Mouse (Mus musculus) G1E-ER4 (cell line): ENCODE measurements around the gene Lsm10. TPM values are rescaled to one million over a fixed set of nuclear protein-coding genes. Genes with fewer than 3 reads are reported as not detected.

Experiments
- GATA1 ChIP-seq: IDR thresholded peaks from one replicate; pipeline ENCODE4 v1.8.0; 2012; ENCODE audit warnings: low read length, inconsistent platforms
- polyA plus RNA-seq: library from polyadenylated mRNA; stranded (reverse); fragments of >175 nt; gene quantifications from 2 replicates; pipeline ENCODE4 v1.2.3, GENCODE M21; 2012

The Lsm10 gene
- polyA plus RNA-seq, 1 experiment: 10.3 TPM

- no peak for TF ChIP-seq GATA1
Measured at GRCm38 (mm10) chr4:126109613-126110373, 13.4 kb downstream of the Lsm10 start.

GRCm38 (mm10) chr4:126110374-126111152, 14.1 kb downstream of the Lsm10 start:
- TF ChIP-seq GATA1: no peak

DNA sequence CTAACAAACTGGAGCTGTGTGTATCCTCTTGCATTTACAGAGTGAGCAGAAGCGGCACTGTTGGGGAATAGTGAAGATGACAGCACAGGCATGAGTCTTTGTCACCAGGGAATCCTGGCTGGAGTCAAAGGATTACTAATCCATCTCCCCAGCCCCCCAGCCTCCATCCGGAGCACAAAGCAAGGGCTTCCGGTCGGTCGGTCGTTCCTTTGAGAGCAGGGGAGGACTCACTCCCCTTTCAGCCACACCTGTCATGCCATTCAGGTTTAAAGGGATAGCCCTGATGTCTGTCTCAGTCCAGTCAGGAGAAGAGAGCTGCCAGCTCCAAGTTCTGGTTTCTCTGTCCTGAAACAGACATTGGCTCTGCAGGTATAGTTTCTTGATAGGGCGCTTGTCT, 14.7 kb downstream of the Lsm10 start:
- no peak for TF ChIP-seq GATA1

DNA sequence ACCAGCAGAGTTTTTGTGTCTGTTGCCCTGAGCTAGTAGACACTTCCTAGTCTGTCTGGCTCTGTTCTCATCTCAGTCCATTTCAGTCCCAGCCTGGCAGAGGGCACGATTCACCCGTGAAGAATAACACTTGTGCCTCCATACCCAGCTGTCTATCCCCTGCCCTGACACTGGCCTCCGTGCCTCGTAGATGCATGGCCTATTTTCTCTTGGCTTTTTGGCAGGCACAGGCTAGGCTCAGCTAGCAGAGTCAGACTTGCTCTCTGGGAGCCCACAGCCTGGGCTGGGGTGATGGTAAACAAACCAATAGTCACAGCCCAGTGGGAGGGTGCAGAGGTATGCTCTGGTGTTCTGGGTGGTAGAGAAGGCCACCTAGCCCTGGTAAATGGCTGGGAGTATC, 16.8 kb downstream of the Lsm10 start:
- no peak for TF ChIP-seq GATA1

- no peak for TF ChIP-seq GATA1
Measured at GRCm38 (mm10) chr4:126113943-126114342, 17.5 kb downstream of the Lsm10 start.

DNA sequence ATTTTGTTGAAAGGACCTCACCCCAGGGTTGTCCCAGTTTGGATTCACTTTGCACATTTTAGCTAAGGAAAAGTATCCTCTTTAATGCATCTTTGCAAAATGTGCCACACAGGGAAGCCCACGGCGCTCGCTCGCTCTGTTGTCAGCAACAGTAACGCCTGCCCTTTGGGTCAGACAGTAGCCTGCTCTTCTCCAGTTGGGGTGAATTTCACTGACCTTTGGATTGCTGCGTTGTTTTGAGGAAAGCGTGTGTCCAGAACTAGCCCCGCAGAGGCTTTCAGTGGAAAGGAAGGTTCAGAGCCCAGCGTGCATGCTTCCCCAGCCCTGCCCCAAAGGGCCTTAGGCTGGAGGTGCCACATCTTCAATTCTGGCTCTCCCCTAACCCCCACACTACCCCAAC, 19.0 kb downstream of the Lsm10 start:
- TF ChIP-seq GATA1: no peak

DNA sequence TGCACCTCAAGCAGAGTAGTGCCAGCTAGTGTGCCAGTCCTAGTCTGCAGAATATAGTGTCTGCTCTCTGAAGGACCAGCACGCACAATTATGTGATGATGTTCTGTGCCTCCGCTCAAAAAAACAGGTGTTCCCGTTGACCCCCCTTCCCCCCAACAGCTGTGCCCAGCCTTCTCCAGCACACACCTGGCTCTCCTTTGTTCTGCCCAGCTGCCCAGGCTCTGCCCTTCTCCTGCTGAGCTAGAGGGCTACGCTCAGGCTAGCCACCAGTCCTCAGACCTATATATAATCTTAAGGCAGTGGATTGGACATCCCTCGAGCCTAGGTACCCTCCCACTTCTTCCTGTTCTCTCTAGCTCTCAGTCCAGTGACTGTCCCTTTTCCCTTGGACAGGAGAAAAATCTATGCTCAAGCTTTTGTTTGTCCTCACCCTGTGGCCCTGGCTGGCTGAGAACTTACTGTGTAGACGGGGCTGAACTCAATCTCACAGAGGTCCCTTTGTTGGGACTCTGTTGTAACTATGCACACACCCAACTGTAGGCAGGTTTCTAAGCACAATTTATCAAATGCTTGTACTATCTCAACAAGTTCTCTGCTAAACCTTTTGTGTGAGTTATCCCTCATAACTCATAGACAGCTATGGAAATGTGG, 19.6 kb downstream of the Lsm10 start:
- TF ChIP-seq GATA1: no peak

DNA sequence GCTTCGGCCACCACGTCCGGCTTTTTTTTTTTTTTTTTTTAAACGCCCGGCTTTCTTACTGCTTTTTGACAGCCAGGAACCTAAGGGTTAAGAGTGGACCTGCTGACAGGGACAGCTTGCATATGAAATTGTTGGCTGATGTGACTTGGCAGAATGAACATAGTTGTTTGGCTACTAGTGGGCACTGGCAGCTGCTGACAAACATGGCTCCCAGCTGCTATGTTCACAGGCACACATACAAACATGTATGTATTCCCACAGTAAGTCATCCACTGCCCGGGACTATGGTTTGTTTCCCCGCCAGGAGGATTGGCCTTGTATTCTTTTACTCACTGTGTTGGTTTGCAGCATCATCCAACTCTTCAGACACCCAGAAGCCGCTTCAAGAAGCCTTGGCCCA, 20.7 kb downstream of the Lsm10 start:
- no peak for TF ChIP-seq GATA1

GRCm38 (mm10) chr4:126118651-126119050, 22.2 kb downstream of the Lsm10 start:
- no peak for TF ChIP-seq GATA1

GRCm38 (mm10) chr4:126119051-126119450, 22.6 kb downstream of the Lsm10 start:
- TF ChIP-seq GATA1: no peak

DNA sequence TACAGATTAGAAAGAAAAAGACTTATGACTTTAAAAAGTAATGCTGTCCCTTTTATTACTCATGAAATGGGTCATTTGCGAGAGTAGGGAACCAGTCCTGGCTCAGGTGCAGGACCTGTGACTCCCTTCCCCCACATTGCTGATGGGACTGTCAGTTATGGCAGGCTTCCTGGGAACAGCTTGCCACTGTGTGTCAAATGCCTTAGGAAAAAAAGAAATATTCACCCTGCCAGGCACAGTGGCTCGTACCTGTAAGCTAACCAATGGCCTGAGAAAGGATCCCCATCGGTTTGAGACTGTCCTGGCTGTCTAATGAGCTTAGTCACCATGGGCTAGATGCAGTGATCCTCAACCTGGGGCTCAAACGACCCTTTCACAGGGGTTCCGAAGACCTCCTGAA, 23.6 kb downstream of the Lsm10 start:
- TF ChIP-seq GATA1: no peak

- no peak for TF ChIP-seq GATA1
Measured at GRCm38 (mm10) chr4:126120506-126120905, 24.1 kb downstream of the Lsm10 start.

DNA sequence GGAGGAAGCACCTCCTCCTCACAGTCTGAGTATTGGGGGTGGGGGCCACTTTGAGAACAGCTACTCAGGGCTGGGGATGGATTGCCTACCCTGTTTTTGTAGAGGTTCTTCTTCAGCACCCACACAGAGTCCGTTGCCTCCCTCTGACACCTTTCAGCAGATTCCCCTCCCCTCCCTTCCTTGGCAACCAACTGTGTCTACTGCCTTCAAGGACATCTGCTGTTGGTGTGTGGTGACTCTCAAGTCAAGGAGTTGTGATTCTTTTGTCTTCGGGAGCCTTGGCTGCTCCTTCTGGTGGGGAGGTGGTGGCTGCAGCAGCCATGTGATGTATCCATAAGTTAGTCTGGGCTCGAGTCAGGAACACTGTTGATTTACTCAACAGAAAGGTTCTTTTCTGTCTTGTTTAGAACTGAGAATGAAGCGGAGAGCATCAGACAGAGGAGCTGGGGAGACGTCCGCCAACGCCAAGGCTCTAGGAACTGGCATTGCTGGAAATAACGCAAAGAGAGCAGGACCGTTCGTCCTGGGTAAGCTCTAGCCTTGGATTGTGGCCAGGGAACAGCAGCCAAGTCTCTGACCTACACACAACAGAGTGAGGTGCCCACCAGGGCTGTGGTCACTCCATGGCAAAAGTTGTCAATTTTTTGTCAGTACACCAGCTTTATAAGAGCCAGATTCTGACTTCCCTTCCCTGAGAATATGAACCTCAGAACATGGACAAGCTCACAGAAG, 27.1 kb downstream of the Lsm10 start:
- no peak for TF ChIP-seq GATA1

DNA sequence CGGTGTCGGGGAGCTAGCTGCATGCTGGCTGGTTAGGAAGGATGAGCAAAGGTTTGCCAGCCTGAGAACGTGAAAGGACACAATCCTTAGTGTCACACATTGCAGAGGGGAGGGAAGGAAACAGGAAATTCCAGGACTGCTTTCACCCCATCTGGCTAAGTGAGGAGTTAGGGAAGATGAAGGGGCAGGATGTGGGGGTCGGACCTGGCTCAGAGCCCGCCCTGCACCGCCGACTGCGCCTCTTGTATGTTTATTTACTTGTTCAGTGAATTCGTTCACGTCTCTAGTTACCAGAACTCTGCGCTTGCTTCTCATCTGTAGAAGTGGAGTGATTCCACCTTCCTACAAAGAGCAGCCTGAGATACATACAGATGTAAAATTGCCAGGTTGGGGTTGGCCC, 34.1 kb downstream of the Lsm10 start:
- TF ChIP-seq GATA1: no peak

DNA sequence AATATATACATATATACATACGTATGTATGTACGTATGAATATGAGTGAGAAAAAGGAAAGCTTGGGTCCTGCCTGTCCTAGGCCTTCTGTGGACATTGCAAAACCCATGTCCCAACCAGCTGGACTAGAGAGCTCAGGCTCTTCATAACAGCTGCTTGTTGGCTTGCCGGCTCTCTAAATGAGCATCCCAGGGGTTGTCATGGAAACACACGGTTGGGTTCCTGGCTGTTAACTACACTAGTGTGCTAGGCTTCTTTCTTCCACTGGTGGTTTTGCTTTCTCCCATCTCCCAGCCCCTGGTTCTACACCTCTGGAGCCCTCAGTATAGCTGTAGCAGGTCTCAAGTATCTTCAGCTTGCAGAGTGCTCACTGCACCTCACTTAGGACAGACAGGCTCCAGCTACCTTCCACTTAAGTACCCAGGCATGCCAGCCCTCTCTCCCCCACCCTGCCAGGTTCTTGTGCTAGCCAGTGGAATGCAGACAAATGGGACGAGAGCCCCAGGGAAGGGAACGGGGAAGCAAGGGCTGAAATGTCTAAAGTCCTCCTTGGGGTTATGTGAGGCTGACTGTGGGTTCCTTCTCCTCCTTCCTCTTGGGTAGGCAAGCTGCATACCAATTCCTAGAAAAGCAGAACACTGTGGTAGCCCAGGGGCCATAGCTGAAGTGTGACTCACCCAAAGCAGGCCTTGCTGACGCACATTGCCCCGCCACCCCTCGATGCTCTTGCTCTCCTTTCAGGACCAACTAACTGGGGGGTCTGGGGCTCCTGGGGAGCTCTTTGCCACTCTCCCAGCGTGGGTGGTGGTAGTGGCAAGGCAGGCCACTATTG, 35.1 kb downstream of the Lsm10 start:
- TF ChIP-seq GATA1: no peak
